Mouse (Mus musculus) cortical plate, adult 2 months (tissue): ENCODE measurements around the gene Ehd1. TPM values are rescaled to one million over a fixed set of nuclear protein-coding genes. Genes with fewer than 3 reads are reported as not detected.
"Not testable (repeated sequence)": the region's sequence is repeated elsewhere in the genome, so short reads cannot be mapped to it uniquely, and the experiment has no call there.

Source experiments
- H3K27ac ChIP-seq: fragments of 200-500 bp; 2 replicates; pipeline ENCODE4 v1.5.1; 2012; ENCODE audit warnings: low read length, control low read depth, inconsistent platforms; ENCODE audit not compliant: insufficient read depth
- H3K4me1 ChIP-seq: fragments of 200-500 bp; 2 replicates; pipeline ENCODE4 v1.6.1; 2011; ENCODE audit warnings: low read length; ENCODE audit not compliant: control insufficient read depth, insufficient read depth
- H3K4me3 ChIP-seq: fragments of 200-500 bp; 2 replicates; pipeline ENCODE4 v1.5.1; 2011; ENCODE audit warnings: mild to moderate bottlenecking, low read length, control low read depth; ENCODE audit not compliant: insufficient read depth
- CTCF ChIP-seq: fragments of 200-500 bp; IDR thresholded peaks from 2 replicates; pipeline ENCODE4 v1.5.1; 2011; ENCODE audit warnings: mild to moderate bottlenecking, control low read depth, low read length; ENCODE audit not compliant: insufficient read depth; ENCODE audit errors: extremely low read depth
- POLR2A ChIP-seq: fragments of 200-500 bp; IDR thresholded peaks from 2 replicates; pipeline ENCODE4 v1.6.1; 2011; ENCODE audit warnings: mild to moderate bottlenecking, low read length, control low read depth; ENCODE audit not compliant: insufficient read depth; ENCODE audit errors: extremely low read depth
- polyA plus RNA-seq: library from polyadenylated mRNA; depleted of rRNA; stranded (reverse); fragments of >200 nt; gene quantifications from 2 replicates; pipeline ENCODE4 v1.2.3, GENCODE M21; 2012

Gene Ehd1
- polyA plus RNA-seq, 1 experiment: 48.2 TPM

- Histone ChIP-seq H3K4me3 (no peak overlapping the region), H3K27ac (no peak overlapping the region), H3K4me1 (no peaks in the 10 kb centered on the region)
- TF ChIP-seq CTCF (no peak), POLR2A (no peak)
These were observed 8.7 kb downstream of the Ehd1 start for GRCm38 (mm10) chr19:6285226-6285625.

DNA sequence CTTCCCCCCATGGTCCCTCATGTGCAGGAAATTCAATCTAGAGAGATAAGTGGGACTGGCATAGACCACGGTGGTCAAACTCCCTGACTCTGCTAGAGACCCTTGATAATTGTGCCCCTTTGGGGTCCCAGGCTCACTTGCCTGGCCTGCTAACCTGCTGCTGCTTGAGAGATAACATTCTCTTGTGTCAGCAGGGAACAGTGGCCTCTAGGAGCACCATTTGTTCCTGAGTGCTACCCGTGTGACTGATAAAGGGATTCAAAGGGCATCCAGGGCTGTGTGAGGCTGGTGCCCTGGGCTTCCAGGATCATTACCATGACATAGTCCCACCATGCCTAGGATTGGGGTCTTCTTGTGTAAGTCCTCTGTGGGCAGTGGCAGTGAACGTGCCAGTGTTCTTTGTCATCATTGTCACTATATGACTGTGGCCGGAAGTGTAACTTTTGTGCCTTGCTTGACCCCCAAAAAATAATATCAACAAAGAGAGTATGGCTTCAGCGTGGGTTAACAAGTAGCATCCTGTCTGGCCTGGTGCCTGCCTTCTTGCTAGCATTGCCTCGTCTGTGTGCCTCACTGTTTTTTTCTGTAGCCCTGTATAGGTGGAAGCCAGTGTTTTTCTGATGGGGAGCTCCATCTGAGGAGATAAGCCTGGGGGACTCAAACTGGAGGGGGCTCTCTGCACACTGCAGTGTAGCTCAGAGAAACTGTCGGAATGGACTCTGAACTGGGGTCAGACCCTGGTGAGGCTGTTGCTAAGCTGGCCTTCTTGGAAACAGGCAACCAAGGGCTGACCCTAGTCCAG, 9.3 kb downstream of the Ehd1 start:
- TF ChIP-seq CTCF: no peak
- no peak for TF ChIP-seq POLR2A
- Histone ChIP-seq H3K4me3 (no peak overlapping the region), H3K4me1 (no peaks in the 10 kb centered on the region), H3K27ac (no peak overlapping the region)

DNA sequence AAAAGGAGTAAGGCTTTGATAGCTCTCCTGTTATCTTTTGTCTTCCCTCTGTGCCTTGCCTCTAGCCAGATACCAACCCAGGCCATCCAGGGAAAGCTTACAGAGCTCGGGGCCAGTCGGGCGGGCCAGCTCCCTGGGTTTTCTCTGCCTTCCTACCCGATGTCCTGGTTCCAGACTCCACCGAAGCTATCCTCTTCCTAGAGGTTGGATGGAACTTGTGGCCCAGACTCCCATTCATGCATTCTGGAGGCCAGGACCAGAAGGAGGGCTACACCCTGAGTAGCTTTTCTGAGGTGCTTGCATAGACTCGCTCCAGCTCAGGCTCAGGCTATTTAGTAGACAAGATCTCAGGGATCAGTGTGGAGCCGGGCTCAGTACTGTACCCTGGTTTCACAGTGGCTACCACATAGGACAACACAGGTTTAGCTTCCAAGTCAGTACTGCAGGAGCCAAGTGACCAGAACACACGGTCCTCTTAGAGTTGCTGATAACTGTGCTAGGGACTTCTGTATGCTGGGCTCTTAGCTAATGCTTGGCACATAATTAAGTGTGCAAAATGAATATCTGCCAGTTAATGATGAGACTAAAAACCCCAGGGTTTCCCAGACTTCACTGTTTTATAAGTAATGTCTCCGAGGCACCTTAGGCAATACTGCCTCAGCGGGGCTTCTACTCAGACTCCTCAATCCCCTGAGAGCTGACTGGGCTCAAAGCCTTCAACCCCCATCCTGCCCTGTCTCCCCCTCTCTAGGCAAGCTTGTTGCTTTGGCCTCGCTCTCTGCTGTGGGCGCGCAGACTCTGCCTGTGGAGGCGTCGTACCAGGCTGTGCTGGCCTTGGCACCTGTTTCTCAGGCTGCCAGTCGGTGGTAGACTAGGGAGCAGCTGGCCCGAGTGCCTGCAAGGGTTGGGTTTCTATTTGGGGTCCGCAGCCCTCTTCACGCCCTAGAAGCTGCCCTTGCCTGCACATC, 10.2 kb downstream of the Ehd1 start:
- TF ChIP-seq POLR2A (no peak), CTCF (no peak)
- Histone ChIP-seq H3K27ac (peak overlapping the region; percentile 25), H3K4me1 (no peaks in the 10 kb centered on the region), H3K4me3 (no peak overlapping the region)

DNA sequence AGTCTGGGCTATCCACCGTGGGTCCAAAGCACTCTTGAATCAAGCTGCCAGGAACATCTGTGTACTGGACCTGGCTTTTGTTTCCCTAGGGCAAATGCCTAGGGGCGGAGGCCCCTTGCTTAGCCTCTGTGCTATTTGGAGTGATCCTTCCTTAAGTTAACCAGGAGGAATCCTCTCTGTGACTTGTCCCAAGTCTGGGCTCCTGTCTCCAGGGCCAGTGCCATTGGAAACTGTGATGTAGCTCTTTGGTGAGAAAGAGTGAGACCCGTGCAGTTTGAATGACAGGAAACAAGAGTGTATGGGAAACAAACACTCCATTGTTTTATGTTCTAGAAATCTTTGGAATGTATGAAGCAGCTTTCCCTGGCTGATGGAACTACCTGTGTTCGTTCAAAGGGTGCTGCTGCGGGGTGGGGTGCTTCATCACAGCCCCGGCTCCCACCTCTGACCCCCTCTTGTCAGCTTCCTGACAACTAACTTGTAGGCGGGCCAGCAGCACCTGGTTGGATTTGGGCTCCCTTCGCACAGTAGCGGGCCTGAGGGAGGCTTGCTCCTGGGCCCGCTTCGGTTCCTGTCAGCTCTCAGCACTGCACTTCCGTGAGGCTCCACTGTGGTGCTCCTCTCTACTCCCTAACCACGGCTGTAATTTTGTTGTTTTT, 11.8 kb downstream of the Ehd1 start:
- no peak overlapping the region; the same call in 1 of the 2 replicates for H3K27ac ChIP-seq
- TF ChIP-seq POLR2A (no peak), CTCF (no peak)
- H3K4me1 ChIP-seq: no peaks in the 10 kb centered on the region
- H3K4me3 ChIP-seq: no peak overlapping the region

DNA sequence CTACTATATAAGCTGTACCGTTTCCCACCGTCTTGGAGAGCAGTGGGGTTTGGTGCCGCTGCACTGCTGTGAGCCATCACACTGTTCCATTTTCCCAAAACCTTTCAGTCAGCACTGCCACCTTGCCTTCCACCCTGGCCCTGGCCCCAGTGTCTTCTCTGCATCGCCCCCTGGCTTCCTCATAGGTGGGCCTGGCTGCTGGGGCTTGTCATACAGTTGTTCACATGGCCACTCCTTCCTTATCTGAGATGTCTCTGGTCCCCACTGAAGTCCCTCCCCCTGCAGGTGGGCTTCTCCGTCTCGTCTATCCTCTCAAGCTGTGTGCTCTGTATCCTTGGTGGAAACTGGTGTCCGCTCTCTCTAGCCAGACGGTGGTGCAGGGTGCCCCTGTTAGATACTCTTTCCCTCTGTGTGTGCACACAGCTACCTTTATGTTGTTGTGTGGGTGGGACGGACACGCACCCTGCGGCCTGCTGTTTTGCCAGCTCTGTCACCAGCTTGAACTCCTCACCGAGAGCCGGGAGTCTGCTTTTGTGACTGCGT, 13.2 kb downstream of the Ehd1 start:
- H3K27ac ChIP-seq: no peak overlapping the region
- H3K4me1 ChIP-seq: no peaks in the 10 kb centered on the region
- no peak overlapping the region for H3K4me3 ChIP-seq
- TF ChIP-seq CTCF (no peak), POLR2A (no peak)

GRCm38 (mm10) chr19:6290720-6291116, 14.2 kb downstream of the Ehd1 start:
- H3K4me3 ChIP-seq, H3K4me1 ChIP-seq, H3K27ac ChIP-seq: not testable (repeated sequence)

GRCm38 (mm10) chr19:6291117-6291781, 14.7 kb downstream of the Ehd1 start:
- no peaks in the 10 kb centered on the region for H3K4me1 ChIP-seq
- no peak overlapping the region for H3K27ac ChIP-seq
- H3K4me3 ChIP-seq: no peak overlapping the region
- no peak for TF ChIP-seq POLR2A
- TF ChIP-seq CTCF: no peak

DNA sequence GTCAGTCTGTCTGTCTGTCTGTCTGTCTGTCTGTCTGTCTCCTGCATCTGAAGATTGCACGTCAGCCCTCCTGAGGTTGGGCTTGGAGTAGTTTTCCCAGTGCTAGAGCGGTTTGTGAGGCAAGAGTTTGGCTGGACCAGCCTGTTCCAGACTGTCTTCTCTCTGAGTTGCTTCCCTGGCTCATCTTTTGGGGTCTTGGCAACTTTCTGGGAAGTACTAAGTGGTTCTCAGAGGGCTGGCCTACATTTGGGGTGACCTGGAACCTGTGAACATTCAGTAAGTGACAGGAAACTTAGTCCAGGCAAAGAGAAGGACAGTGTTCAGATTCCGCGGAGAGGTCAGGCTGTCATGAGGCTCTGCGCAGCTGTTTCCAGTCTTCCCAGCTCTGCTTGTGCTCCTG, 15.7 kb downstream of the Ehd1 start:
- Histone ChIP-seq H3K4me1 (no peaks in the 10 kb centered on the region), H3K4me3 (no peak overlapping the region), H3K27ac (no peak overlapping the region)
- TF ChIP-seq CTCF: no peak
- no peak for TF ChIP-seq POLR2A

GRCm38 (mm10) chr19:6294301-6294700, 17.8 kb downstream of the Ehd1 start:
- Histone ChIP-seq H3K4me1 (no peaks in the 10 kb centered on the region), H3K4me3 (no peak overlapping the region), H3K27ac (no peak overlapping the region)
- no peak for TF ChIP-seq POLR2A
- TF ChIP-seq CTCF: no peak
